Mouse (Mus musculus) bone marrow, adult 2 months (tissue): ENCODE measurements around the gene Apom.

ENCODE experiments used
- CTCF ChIP-seq: fragments of 200-500 bp; IDR thresholded peaks from 2 replicates; pipeline ENCODE4 v1.5.1; 2011; ENCODE audit warnings: low read length, control low read depth; ENCODE audit not compliant: control insufficient read depth, insufficient read depth
- POLR2A ChIP-seq: fragments of 200-500 bp; IDR thresholded peaks from 2 replicates; pipeline ENCODE4 v1.6.1; 2011; ENCODE audit warnings: low read depth, mild to moderate bottlenecking, control low read depth, low read length, borderline replicate concordance; ENCODE audit not compliant: control insufficient read depth

- TF ChIP-seq CTCF (no peak), POLR2A (no peak)
Measured at GRCm38 (mm10) chr17:35153077-35153476, 21.2 kb upstream of the Apom start.
